Mouse (Mus musculus) myocyte (in vitro differentiated cells): Measurements from ENCODE around the gene Iqschfp. TPM values are rescaled to one million over a fixed set of nuclear protein-coding genes. Genes with fewer than 3 reads are reported as not detected.
A peak's percentile ranks its signal among the peaks of the same experiment; 100 is the strongest.

Experiments
- H3K27me3 ChIP-seq: one replicate; pipeline ENCODE4 v1.6.1; 2011; ENCODE audit not compliant: control insufficient read depth, insufficient read depth, insufficient read length
- H3K36me3 ChIP-seq: one replicate; pipeline ENCODE4 v1.6.1; 2011; ENCODE audit not compliant: control insufficient read depth, insufficient read depth
- H3K4me2 ChIP-seq: one replicate; pipeline ENCODE4 v1.6.1; 2011; ENCODE audit warnings: low read depth, control low read depth
- H3K4me3 ChIP-seq: one replicate; pipeline ENCODE4 v1.5.1; 2011; ENCODE audit warnings: mild to moderate bottlenecking, control low read depth, moderate library complexity
- H3K79me2 ChIP-seq: one replicate; pipeline ENCODE4 v1.6.1; 2011; ENCODE audit not compliant: control insufficient read depth, insufficient read depth
- H3ac ChIP-seq: one replicate; pipeline ENCODE4 v1.6.1; 2011; ENCODE audit not compliant: control insufficient read depth, insufficient read length
- CEBPB ChIP-seq: IDR thresholded peaks from 2 replicates; pipeline ENCODE4 v1.6.1; 2011; ENCODE audit warnings: mild to moderate bottlenecking, moderate library complexity; ENCODE audit not compliant: poor library complexity, insufficient read depth, severe bottlenecking
- E2F4 ChIP-seq: IDR thresholded peaks from one replicate; pipeline ENCODE4 v1.6.1; 2011; ENCODE audit warnings: mild to moderate bottlenecking, control low read depth, moderate library complexity; ENCODE audit not compliant: insufficient read depth
- MAX ChIP-seq: IDR thresholded peaks from one replicate; pipeline ENCODE4 v1.6.1; 2011; ENCODE audit warnings: low read depth, mild to moderate bottlenecking, control low read depth
- MYOD1 ChIP-seq, 3 experiments: IDR thresholded peaks; one replicate each; pipeline ENCODE4 v1.6.1; 2011; ENCODE audit warnings: control low read depth in 2 of 3, low read depth in 2 of 3, mild to moderate bottlenecking in 2 of 3, moderate library complexity in 1 of 3; ENCODE audit not compliant: insufficient read length in 2 of 3, control insufficient read depth in 1 of 3
- MYOG ChIP-seq, 3 experiments: IDR thresholded peaks; one replicate each; pipeline ENCODE4 v1.6.1; 2011; ENCODE audit warnings: control low read depth in 2 of 3, low read depth in 2 of 3, mild to moderate bottlenecking in 2 of 3; ENCODE audit not compliant: insufficient read length in 2 of 3, control insufficient read depth in 1 of 3, insufficient read depth in 1 of 3
- POLR2A ChIP-seq: IDR thresholded peaks from one replicate; pipeline ENCODE4 v1.6.1; 2011; ENCODE audit warnings: low read depth, mild to moderate bottlenecking, control low read depth, moderate library complexity; ENCODE audit not compliant: insufficient read length
- POLR2AphosphoS2 ChIP-seq: IDR thresholded peaks from one replicate; pipeline ENCODE4 v1.6.1; 2011; ENCODE audit warnings: low read depth, control low read depth; ENCODE audit not compliant: insufficient read length
- REST ChIP-seq: IDR thresholded peaks from one replicate; pipeline ENCODE4 v1.6.1; 2011; ENCODE audit warnings: mild to moderate bottlenecking, control low read depth, moderate library complexity; ENCODE audit not compliant: insufficient read depth, insufficient read length
- SRF ChIP-seq: IDR thresholded peaks from one replicate; pipeline ENCODE4 v1.6.1; 2011; ENCODE audit warnings: low read depth; ENCODE audit not compliant: control insufficient read depth, insufficient read length
- TCF12 ChIP-seq: IDR thresholded peaks from one replicate; pipeline ENCODE4 v1.6.1; 2011; ENCODE audit warnings: mild to moderate bottlenecking, control low read depth; ENCODE audit not compliant: poor library complexity, insufficient read depth, severe bottlenecking
- TCF3 ChIP-seq: IDR thresholded peaks from one replicate; pipeline ENCODE4 v1.6.1; 2011; ENCODE audit warnings: low read depth, control low read depth; ENCODE audit not compliant: insufficient read length
- USF1 ChIP-seq: IDR thresholded peaks from one replicate; pipeline ENCODE4 v1.6.1; 2011; ENCODE audit warnings: low read depth, mild to moderate bottlenecking, control low read depth, moderate library complexity
- polyA plus RNA-seq: library from polyadenylated mRNA; unstranded; fragments of >200 nt; fragmentation: generic; extraction: Trizol; gene quantifications from one replicate; pipeline ENCODE4 v1.2.1, GENCODE M21; 2012; ENCODE audit warnings: missing spikeins

Gene Iqschfp
- polyA plus RNA-seq, 1 experiment, result not detected

DNA sequence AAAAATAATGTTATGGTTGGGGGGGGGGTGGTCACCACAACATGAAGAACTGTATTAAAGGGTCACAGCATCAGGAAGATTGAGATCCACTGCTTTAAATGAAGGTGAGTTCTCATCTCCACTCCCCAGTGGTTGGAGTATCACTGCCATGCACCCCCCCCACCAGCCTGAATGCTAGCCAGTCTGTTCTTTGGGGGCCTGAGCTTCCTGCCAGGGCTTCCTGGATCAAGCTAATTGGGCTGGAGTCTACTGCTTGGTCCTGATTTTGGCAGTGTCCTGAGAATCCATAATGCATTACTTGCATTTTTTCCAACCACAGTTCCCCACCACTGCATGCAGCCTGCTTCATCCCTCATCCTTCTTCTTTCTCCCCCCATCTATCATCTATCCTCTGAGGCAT lies 68.7 kb downstream of the Iqschfp start:
- no peak overlapping the region for H3ac ChIP-seq
- no peak overlapping the region for H3K4me2 ChIP-seq
- TF ChIP-seq POLR2AphosphoS2 (no peak), MYOD1 (IDR thresholded peaks at IDR 0.05; ENCODE audit: control insufficient read depth in 1 of 3, insufficient read length in 2 of 3, low read depth in 2 of 3) (no peak), TCF3 (no peak), E2F4 (no peak), MAX (no peak), TCF12 (no peak), CEBPB (no peak), REST (no peak), POLR2A (no peak), USF1 (no peak), SRF (no peak), MYOG (IDR thresholded peaks at IDR 0.05; ENCODE audit: control insufficient read depth in 1 of 3, insufficient read depth in 1 of 3, insufficient read length in 2 of 3, low read depth in 2 of 3) (no peak)
- H3K4me3 ChIP-seq, result no peak overlapping the region
- H3K79me2 ChIP-seq, result no peaks in the 10 kb centered on the region
- no peaks in the 10 kb centered on the region for H3K36me3 ChIP-seq
- H3K27me3 ChIP-seq, result no peaks in the 10 kb centered on the region

GRCm38 (mm10) chr3:67961934-67962639 lies 70.1 kb downstream of the Iqschfp start:
- Histone ChIP-seq H3K27me3 (no peaks in the 10 kb centered on the region), H3K36me3 (no peaks in the 10 kb centered on the region), H3K4me3 (no peak overlapping the region), H3K79me2 (no peaks in the 10 kb centered on the region), H3ac (no peak overlapping the region), H3K4me2 (peak overlapping the region; percentile 52)
- TF ChIP-seq TCF3, result peak; percentile 34
- peak in 2 of 3 experiments; percentile 65 to 83 for TF ChIP-seq MYOD1 (IDR thresholded peaks at IDR 0.05; ENCODE audit: control insufficient read depth in 1 of 3, insufficient read length in 2 of 3, low read depth in 2 of 3)
- peak; percentile 34 for TF ChIP-seq TCF12
- TF ChIP-seq USF1, result no peak
- no peak for TF ChIP-seq E2F4
- no peak for TF ChIP-seq REST
- TF ChIP-seq MYOG (IDR thresholded peaks at IDR 0.05; ENCODE audit: control insufficient read depth in 1 of 3, insufficient read depth in 1 of 3, insufficient read length in 2 of 3, low read depth in 2 of 3), result peak in 1 of 3 experiments; percentile 35
- TF ChIP-seq SRF, result no peak
- no peak for TF ChIP-seq MAX
- TF ChIP-seq POLR2AphosphoS2, result no peak
- TF ChIP-seq POLR2A, result no peak
- TF ChIP-seq CEBPB, result peak; percentile 69

- no peak overlapping the region for H3ac ChIP-seq
- H3K79me2 ChIP-seq, result no peaks in the 10 kb centered on the region
- no peaks in the 10 kb centered on the region for H3K36me3 ChIP-seq
- H3K27me3 ChIP-seq, result no peaks in the 10 kb centered on the region
- no peak overlapping the region for H3K4me3 ChIP-seq
- H3K4me2 ChIP-seq, result no peak overlapping the region
- TF ChIP-seq MYOG (IDR thresholded peaks at IDR 0.05; ENCODE audit: control insufficient read depth in 1 of 3, insufficient read depth in 1 of 3, insufficient read length in 2 of 3, low read depth in 2 of 3) (no peak), TCF12 (no peak), MYOD1 (IDR thresholded peaks at IDR 0.05; ENCODE audit: control insufficient read depth in 1 of 3, insufficient read length in 2 of 3, low read depth in 2 of 3) (no peak), E2F4 (no peak), CEBPB (no peak), MAX (no peak), POLR2AphosphoS2 (no peak), USF1 (no peak)
Observed at GRCm38 (mm10) chr3:67974340-67974998, 82.4 kb downstream of the Iqschfp start.

DNA sequence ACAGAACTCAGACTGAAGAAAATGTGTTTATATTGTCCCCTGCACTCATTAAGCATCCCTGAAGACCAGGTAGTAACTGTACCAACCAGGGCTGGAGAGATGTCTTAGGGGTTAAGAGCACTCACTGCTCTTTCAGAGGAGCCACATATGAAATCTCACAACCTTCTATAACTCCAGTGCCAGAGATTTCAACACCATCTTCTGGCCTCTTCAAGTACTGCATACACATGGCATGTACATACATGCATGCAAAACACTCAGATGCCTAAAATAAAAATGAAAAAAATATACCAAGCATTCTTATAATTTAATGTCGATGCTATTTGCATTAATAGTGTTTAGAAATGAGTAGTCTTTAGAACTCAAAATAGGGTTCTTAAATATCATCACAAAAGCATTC lies 88.0 kb downstream of the Iqschfp start:
- no peak overlapping the region for H3K4me3 ChIP-seq
- no peak overlapping the region for H3ac ChIP-seq
- TF ChIP-seq MYOG (IDR thresholded peaks at IDR 0.05; ENCODE audit: control insufficient read depth in 1 of 3, insufficient read depth in 1 of 3, insufficient read length in 2 of 3, low read depth in 2 of 3) (no peak), MAX (no peak), MYOD1 (IDR thresholded peaks at IDR 0.05; ENCODE audit: control insufficient read depth in 1 of 3, insufficient read length in 2 of 3, low read depth in 2 of 3) (no peak), POLR2AphosphoS2 (no peak), REST (no peak), E2F4 (no peak), POLR2A (no peak)
- no peak overlapping the region for H3K4me2 ChIP-seq
- H3K36me3 ChIP-seq, result no peaks in the 10 kb centered on the region
- H3K79me2 ChIP-seq, result no peaks in the 10 kb centered on the region
- no peaks in the 10 kb centered on the region for H3K27me3 ChIP-seq

- no peaks in the 10 kb centered on the region for H3K79me2 ChIP-seq
- no peaks in the 10 kb centered on the region for H3K27me3 ChIP-seq
- TF ChIP-seq SRF (no peak), MAX (no peak), E2F4 (no peak), CEBPB (no peak), USF1 (no peak)
- no peak overlapping the region for H3K4me3 ChIP-seq
- H3ac ChIP-seq, result no peak overlapping the region
- no peak overlapping the region for H3K4me2 ChIP-seq
- no peaks in the 10 kb centered on the region for H3K36me3 ChIP-seq
Observed at GRCm38 (mm10) chr3:67983329-67983728, 91.3 kb downstream of the Iqschfp start.
